Mouse (Mus musculus) embryonic facial prominence, embryonic 14.5 days (tissue): ENCODE data around the gene Hes6. TPM values are rescaled to one million over a fixed set of nuclear protein-coding genes. Genes with fewer than 3 reads are reported as not detected.
A peak's percentile ranks its signal among the peaks of the same experiment; 100 is the strongest.

ENCODE experiments used
- ATAC-seq: fragments of 200-750 bp; cut with Nextera tagmentation; 2 replicates; pipeline ENCODE4 v1.8.0; 2017; ENCODE audit warnings: low read depth, moderate number of reproducible peaks, moderate TSS enrichment
- DNase-seq: peaks from one replicate; pipeline ENCODE4 v3.0.0-alpha.2; 2015; ENCODE audit warnings: low spot score
- H3K27ac ChIP-seq: fragments of 300-500 bp; sonication (generic); replicated peaks from 2 replicates; pipeline ENCODE4 v1.5.1; 2014; ENCODE audit warnings: low read depth, mild to moderate bottlenecking, low read length, moderate library complexity
- H3K27me3 ChIP-seq: fragments of 300-500 bp; sonication (generic); replicated peaks from 2 replicates; pipeline ENCODE4 v1.6.1; 2014; ENCODE audit warnings: low read length; ENCODE audit not compliant: control insufficient read depth, insufficient read depth
- H3K36me3 ChIP-seq: fragments of 300-500 bp; sonication (generic); 2 replicates; pipeline ENCODE4 v1.6.1; 2014; ENCODE audit warnings: low read length, mixed read lengths; ENCODE audit not compliant: control insufficient read depth, insufficient read depth
- H3K4me1 ChIP-seq: fragments of 300-500 bp; sonication (generic); 2 replicates; pipeline ENCODE4 v1.6.1; 2014; ENCODE audit warnings: antibody characterized with exemption, low read length; ENCODE audit not compliant: control insufficient read depth, insufficient read depth
- H3K4me2 ChIP-seq: fragments of 300-500 bp; sonication (generic); 2 replicates; pipeline ENCODE4 v1.6.1; 2014; ENCODE audit warnings: low read depth, mild to moderate bottlenecking, low read length, moderate library complexity, mixed read lengths
- H3K4me3 ChIP-seq: fragments of 300-500 bp; sonication (generic); 2 replicates; pipeline ENCODE4 v1.5.1; 2014; ENCODE audit warnings: low read depth, mild to moderate bottlenecking, low read length
- H3K9ac ChIP-seq: fragments of 300-500 bp; sonication (generic); 2 replicates; pipeline ENCODE4 v1.6.1; 2014; ENCODE audit warnings: low read depth, mild to moderate bottlenecking, low read length, moderate library complexity, mixed read lengths
- H3K9me3 ChIP-seq: fragments of 300-500 bp; sonication (generic); 2 replicates; pipeline ENCODE4 v1.6.1; 2016; ENCODE audit warnings: low read length; ENCODE audit not compliant: control insufficient read depth
- WGBS: fragments of 180-500 bp; shearing (Covaris S2); extraction: QIAGEN DNeasy Blood & Tissue Kit; methylation state at CpG from one replicate; pipeline ENCODE4 v1.1.7; 2014; 5-methylcytosine and 5-hydroxymethylcytosine counted together
- polyA plus RNA-seq: library from polyadenylated mRNA; unstranded; fragments of >200 nt; fragmentation: Nextera tagmentation; extraction: Ambion mirVana; gene quantifications from 2 replicates; pipeline ENCODE4 v1.2.1, GENCODE M21; 2014

Hes6 gene
- 106 and 114 TPM in 2 replicates for polyA plus RNA-seq

- DNase-seq, result peak; percentile 95
Measured at GRCm38 (mm10) chr1:91413898-91414594, at the start of gene Hes6. Gene Hes6 (minus strand): TSS chr1:91414038.

DNA sequence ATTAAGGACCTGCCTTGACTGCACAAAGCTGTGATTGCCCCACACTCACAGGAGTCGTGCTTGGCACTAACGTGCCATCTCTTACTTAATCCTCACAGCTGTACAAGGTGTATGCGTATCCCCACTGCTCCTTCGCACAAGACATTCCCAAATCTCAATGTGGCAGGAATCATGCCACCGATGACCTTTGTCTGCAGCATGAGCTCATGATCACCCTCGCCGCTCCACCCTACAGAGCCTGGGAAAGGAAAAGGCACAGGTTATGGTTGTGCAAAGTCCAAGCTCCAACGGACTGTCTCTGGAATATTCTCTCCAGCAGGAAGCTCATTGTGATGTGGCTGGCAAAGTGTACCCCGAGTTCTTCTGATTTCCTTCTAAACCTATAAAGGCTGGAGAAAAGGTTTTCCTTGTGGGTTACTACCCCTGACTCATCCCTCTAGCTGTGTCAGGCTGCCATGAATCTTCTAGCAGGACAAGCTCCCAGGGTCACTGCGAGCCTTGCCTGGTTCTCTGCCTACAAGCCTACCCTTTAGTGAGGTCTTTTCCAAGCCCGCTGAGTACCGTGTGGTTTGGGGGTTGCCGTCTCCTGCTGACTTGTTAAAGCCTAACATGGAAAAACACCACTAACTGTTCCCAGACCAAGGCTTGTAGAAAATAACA lies 49.6 kb upstream of the Hes6 start:
- Histone ChIP-seq H3K27ac (no peak overlapping the region), H3K27me3 (no peaks in the 10 kb centered on the region), H3K4me3 (no peak overlapping the region), H3K4me2 (no peak overlapping the region), H3K9me3 (no peaks in the 10 kb centered on the region), H3K9ac (no peak overlapping the region), H3K36me3 (no peaks in the 10 kb centered on the region), H3K4me1 (peaks cover 3% of the 10 kb centered on the region)
- DNase-seq, result no peak
- WGBS, result 86% methylated on average over 13 of the region's 13 CpGs
- no peak for ATAC-seq

More at GRCm38 (mm10) chr1:91413898-91414594, at the start of gene Hes6:
- Histone ChIP-seq H3K27ac (peak within 1 kb of the TSS; percentile 89), H3K4me2 (peak within 1 kb of the TSS; percentile 95), H3K4me3 (peak within 1 kb of the TSS; percentile 63), H3K9ac (peak within 1 kb of the TSS; percentile 74), H3K9me3 (no peaks in the 10 kb centered on the region), H3K4me1 (peaks cover 19% of the 10 kb centered on the region), H3K36me3 (0 out of 2 replicates have a peak, but pooled peaks cover 4% of the 10 kb centered on the region), H3K27me3 (0 out of 2 replicates have a peak, but pooled peaks cover 5% of the 10 kb centered on the region)
- under 1% methylated on average over 32 of the region's 39 CpGs for WGBS
- peak; percentile 74 for ATAC-seq

GRCm38 (mm10) chr1:91460564-91460963 lies 46.7 kb upstream of the Hes6 start:
- Histone ChIP-seq H3K9me3 (no peaks in the 10 kb centered on the region), H3K27me3 (no peaks in the 10 kb centered on the region), H3K9ac (no peak overlapping the region), H3K4me1 (peaks cover 27% of the 10 kb centered on the region), H3K36me3 (no peaks in the 10 kb centered on the region), H3K4me3 (no peak overlapping the region), H3K27ac (no peak overlapping the region), H3K4me2 (no peak overlapping the region)
- DNase-seq (no peak), ATAC-seq (no peak)
- 32% methylated on average over 4 of the region's 4 CpGs for WGBS

DNA sequence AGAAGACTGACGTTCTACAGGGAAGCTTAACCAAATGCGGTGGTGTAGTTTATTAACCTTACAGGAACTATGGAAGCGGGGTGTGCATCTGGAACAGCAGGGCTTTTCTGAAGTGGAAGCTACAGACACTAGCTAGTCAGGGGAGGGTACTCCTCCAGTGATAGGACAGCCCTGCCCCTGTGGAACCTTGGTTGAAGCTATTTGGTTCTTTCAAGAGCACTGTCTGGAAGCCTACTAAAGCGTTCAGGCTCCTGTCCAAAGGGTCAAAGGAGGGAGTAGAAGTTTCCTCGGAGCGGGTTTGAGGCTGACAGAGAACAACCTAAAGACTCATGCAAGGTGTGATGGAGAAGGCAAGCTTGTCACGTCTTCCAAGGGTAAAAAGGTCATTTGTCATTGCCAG lies 46.2 kb upstream of the Hes6 start:
- Histone ChIP-seq H3K4me2 (peak overlapping the region; percentile 89), H3K9ac (peak overlapping the region; percentile 58; the same call in 1 of the 2 replicates), H3K27ac (no peak overlapping the region), H3K4me3 (peak overlapping the region; percentile 78), H3K9me3 (no peaks in the 10 kb centered on the region), H3K4me1 (peaks cover 32% of the 10 kb centered on the region), H3K27me3 (no peaks in the 10 kb centered on the region), H3K36me3 (no peaks in the 10 kb centered on the region)
- 40% methylated on average over 7 of the region's 7 CpGs for WGBS
- DNase-seq (no peak), ATAC-seq (no peak)

GRCm38 (mm10) chr1:91459059-91459809 lies 45.4 kb upstream of the Hes6 start, which contains the start of gene Per2:
Gene Per2 (minus strand): TSS chr1:91459324.
- peak; percentile 100 for DNase-seq
- no peaks in the 10 kb centered on the region for H3K27me3 ChIP-seq
- peak within 1 kb of the TSS; percentile 63 for H3K27ac ChIP-seq
- peak; percentile 97 for ATAC-seq
- H3K4me1 ChIP-seq, result peaks cover 32% of the 10 kb centered on the region
- peak within 1 kb of the TSS; percentile 89 for H3K4me2 ChIP-seq
- peak within 1 kb of the TSS; percentile 78 for H3K4me3 ChIP-seq
- 0% methylated on average over 34 of the region's 91 CpGs for WGBS
- peak within 1 kb of the TSS; percentile 76 for H3K9ac ChIP-seq
- no peaks in the 10 kb centered on the region for H3K36me3 ChIP-seq
- H3K9me3 ChIP-seq, result no peaks in the 10 kb centered on the region

- 11% methylated on average over 8 of the region's 8 CpGs for WGBS
- ATAC-seq, result peak; percentile 1; the same call in 1 of the 2 replicates
- Histone ChIP-seq H3K27ac (peak overlapping the region; percentile 63), H3K9me3 (no peaks in the 10 kb centered on the region), H3K4me1 (peaks cover 32% of the 10 kb centered on the region), H3K9ac (peak overlapping the region; percentile 76), H3K27me3 (no peaks in the 10 kb centered on the region), H3K4me3 (peak overlapping the region; percentile 78), H3K4me2 (peak overlapping the region; percentile 89), H3K36me3 (no peaks in the 10 kb centered on the region)
- DNase-seq, result peak; percentile 91
Measured at GRCm38 (mm10) chr1:91458223-91458861, 44.5 kb upstream of the Hes6 start.

DNA sequence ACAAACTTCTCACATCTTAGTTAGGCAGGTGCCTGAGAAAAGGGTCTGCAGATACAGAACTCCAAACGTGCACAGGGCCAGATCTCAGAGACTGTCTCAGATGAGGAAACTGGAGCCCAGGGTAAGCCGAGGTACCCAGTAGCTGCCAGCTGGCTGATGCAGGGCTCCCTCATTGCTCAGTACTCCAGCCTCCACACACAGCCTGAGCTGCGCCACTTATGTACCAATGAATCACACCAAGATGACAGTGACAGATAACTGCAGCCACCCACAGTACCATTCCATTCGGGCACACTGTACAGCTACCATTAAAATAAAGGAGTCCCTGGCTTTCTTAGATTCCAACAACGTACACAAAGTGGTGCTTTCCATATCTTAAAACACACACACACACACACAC lies 43.9 kb upstream of the Hes6 start:
- ATAC-seq (no peak), DNase-seq (no peak)
- no peaks in the 10 kb centered on the region for H3K9me3 ChIP-seq
- peak overlapping the region; percentile 89 for H3K4me2 ChIP-seq
- H3K4me1 ChIP-seq, result peaks cover 32% of the 10 kb centered on the region
- no peaks in the 10 kb centered on the region for H3K36me3 ChIP-seq
- H3K27me3 ChIP-seq, result no peaks in the 10 kb centered on the region
- H3K4me3 ChIP-seq, result peak overlapping the region; percentile 78; the same call in 1 of the 2 replicates
- WGBS, result 62% methylated on average over 5 of the region's 5 CpGs
- H3K9ac ChIP-seq, result 0 out of 2 replicates have a peak overlapping the region, but pooled peaks have one; percentile 76
- H3K27ac ChIP-seq, result no peak overlapping the region; the same call in 1 of the 2 replicates

GRCm38 (mm10) chr1:91457116-91457515 lies 43.3 kb upstream of the Hes6 start:
- Histone ChIP-seq H3K27ac (no peak overlapping the region), H3K36me3 (no peaks in the 10 kb centered on the region), H3K9ac (0 out of 2 replicates have a peak overlapping the region, but pooled peaks have one; percentile 3), H3K4me3 (no peak overlapping the region), H3K4me1 (peaks cover 32% of the 10 kb centered on the region), H3K4me2 (peak overlapping the region; percentile 89; the same call in 1 of the 2 replicates), H3K27me3 (no peaks in the 10 kb centered on the region), H3K9me3 (no peaks in the 10 kb centered on the region)
- WGBS, result 89% methylated on average over 4 of the region's 4 CpGs
- DNase-seq (no peak), ATAC-seq (no peak)
